Mouse (Mus musculus) midbrain, embryonic 10.5 days (tissue): Measurements from ENCODE around the gene Rasl11b. TPM values are rescaled to one million over a fixed set of nuclear protein-coding genes. Genes with fewer than 3 reads are reported as not detected.

Source experiments
- DNase-seq: peaks from one replicate; pipeline ENCODE4 v3.0.0-alpha.2; 2017; ENCODE audit warnings: low spot score
- H3K27ac ChIP-seq: fragments of 300-500 bp; sonication (generic); replicated peaks from 2 replicates; pipeline ENCODE4 v1.5.1; 2016; ENCODE audit warnings: mild to moderate bottlenecking
- H3K27me3 ChIP-seq: fragments of 300-500 bp; sonication (generic); 2 replicates; pipeline ENCODE4 v1.6.1; 2016; ENCODE audit warnings: low read depth, mild to moderate bottlenecking; ENCODE audit not compliant: poor library complexity, severe bottlenecking
- H3K36me3 ChIP-seq: fragments of 300-500 bp; sonication (generic); 2 replicates; pipeline ENCODE4 v1.6.1; 2016; ENCODE audit warnings: mild to moderate bottlenecking, moderate library complexity
- H3K4me1 ChIP-seq: fragments of 300-500 bp; sonication (generic); 2 replicates; pipeline ENCODE4 v1.6.1; 2016
- H3K4me3 ChIP-seq: fragments of 300-500 bp; sonication (generic); 2 replicates; pipeline ENCODE4 v1.5.1; 2016; ENCODE audit warnings: mild to moderate bottlenecking, moderate library complexity
- H3K9me3 ChIP-seq: fragments of 300-500 bp; sonication (generic); replicated peaks from 2 replicates; pipeline ENCODE4 v1.6.1; 2016; ENCODE audit warnings: mild to moderate bottlenecking
- WGBS: fragments of 180-500 bp; shearing (Covaris S2); methylation state at CpG from one replicate; pipeline ENCODE4 v1.1.7; 2016; 5-methylcytosine and 5-hydroxymethylcytosine counted together
- polyA plus RNA-seq: library from polyadenylated mRNA; unstranded; fragments of >200 nt; fragmentation: Nextera tagmentation; extraction: Ambion mirVana; gene quantifications from 2 replicates; pipeline ENCODE4 v1.2.1, GENCODE M21; 2016

The Rasl11b gene
- polyA plus RNA-seq, 1 experiment from 2014 or later: 27.3 TPM

GRCm38 (mm10) chr5:74246453-74246852 lies 51.4 kb downstream of the Rasl11b start:
- no peak for DNase-seq
- WGBS: 73% methylated on average over 4 of the region's 4 CpGs
- H3K27me3 ChIP-seq: no peaks in the 10 kb centered on the region

DNA sequence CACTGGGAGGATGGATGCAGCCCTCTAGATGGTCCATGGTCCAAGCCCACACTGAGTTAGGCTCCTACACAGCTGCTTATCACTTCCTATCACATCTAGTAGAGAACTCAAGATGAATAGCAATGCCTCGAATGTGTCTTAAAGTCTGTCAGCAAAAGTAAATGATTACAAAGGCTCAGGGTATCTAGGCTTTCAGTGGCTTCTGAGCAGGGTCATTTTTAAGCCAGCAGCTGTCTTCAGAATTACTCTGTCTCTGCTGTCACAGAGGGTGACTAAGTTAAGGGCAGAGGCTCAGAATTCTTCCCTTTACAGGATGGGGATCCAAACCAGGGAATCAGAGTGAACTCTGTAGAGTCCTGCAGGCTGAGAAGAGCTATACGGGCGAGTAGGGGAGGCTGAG lies 51.9 kb downstream of the Rasl11b start:
- Histone ChIP-seq H3K27me3 (no peaks in the 10 kb centered on the region), H3K4me1 (peaks cover 39% of the 10 kb centered on the region), H3K4me3 (no peak overlapping the region), H3K9me3 (no peaks in the 10 kb centered on the region), H3K27ac (peak overlapping the region; percentile 43; the same call in 1 of the 2 replicates), H3K36me3 (no peaks in the 10 kb centered on the region)
- no peak for DNase-seq
- WGBS: 85% methylated on average over 3 of the region's 3 CpGs

More at GRCm38 (mm10) chr5:74246453-74246852, 51.4 kb downstream of the Rasl11b start:
- Histone ChIP-seq H3K4me1 (peaks cover 41% of the 10 kb centered on the region), H3K27ac (peak overlapping the region; percentile 43; the same call in 1 of the 2 replicates), H3K36me3 (no peaks in the 10 kb centered on the region), H3K9me3 (no peaks in the 10 kb centered on the region), H3K4me3 (no peak overlapping the region)

Other genes with a start within 250 kb of the Rasl11b start
- 29.7 and 30.1 TPM in 2 replicates for gene Usp46, start 126.9 kb upstream of the Rasl11b start, polyA plus RNA-seq